Mouse (Mus musculus) bone marrow macrophage, adult 2 months (primary cell): ENCODE measurements around the gene Mark3.

ENCODE experiments used
- CTCF ChIP-seq: IDR thresholded peaks from 2 replicates; pipeline ENCODE4 v1.5.1; 2012; ENCODE audit warnings: low read depth, mild to moderate bottlenecking, low read length, moderate library complexity
- POLR2A ChIP-seq: IDR thresholded peaks from 2 replicates; pipeline ENCODE4 v1.6.1; 2012; ENCODE audit warnings: mild to moderate bottlenecking, low read depth, low read length, borderline replicate concordance

DNA sequence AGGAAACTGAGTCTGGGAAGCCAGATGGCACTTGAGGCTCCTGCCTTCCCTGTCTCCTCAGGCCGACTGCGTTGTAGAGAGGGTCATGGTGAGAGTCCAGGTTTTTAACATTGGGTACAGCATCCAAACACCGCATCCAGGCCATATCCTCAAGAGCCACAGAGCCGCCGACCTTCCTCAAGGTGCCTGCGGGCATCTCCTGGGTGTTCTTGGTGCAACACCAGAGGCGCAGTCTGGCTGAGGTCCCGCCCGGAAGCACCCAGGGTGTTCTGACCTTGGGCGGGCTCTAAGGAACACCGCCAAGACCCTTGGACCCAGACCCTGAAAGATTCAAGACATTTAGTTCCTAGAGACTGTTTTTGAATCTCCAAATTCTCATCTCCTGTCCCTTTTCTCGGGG is 98.3 kb downstream of the Mark3 start:
- TF ChIP-seq CTCF (no peak), POLR2A (no peak)
